Mouse (Mus musculus): ENCODE results near the gene Rnf113a2. TPM values are rescaled to one million over a fixed set of nuclear protein-coding genes. Genes with fewer than 3 reads are reported as not detected.

Gene Rnf113a2
- polyA plus RNA-seq, 1 experiment: 3.0 TPM

DNA sequence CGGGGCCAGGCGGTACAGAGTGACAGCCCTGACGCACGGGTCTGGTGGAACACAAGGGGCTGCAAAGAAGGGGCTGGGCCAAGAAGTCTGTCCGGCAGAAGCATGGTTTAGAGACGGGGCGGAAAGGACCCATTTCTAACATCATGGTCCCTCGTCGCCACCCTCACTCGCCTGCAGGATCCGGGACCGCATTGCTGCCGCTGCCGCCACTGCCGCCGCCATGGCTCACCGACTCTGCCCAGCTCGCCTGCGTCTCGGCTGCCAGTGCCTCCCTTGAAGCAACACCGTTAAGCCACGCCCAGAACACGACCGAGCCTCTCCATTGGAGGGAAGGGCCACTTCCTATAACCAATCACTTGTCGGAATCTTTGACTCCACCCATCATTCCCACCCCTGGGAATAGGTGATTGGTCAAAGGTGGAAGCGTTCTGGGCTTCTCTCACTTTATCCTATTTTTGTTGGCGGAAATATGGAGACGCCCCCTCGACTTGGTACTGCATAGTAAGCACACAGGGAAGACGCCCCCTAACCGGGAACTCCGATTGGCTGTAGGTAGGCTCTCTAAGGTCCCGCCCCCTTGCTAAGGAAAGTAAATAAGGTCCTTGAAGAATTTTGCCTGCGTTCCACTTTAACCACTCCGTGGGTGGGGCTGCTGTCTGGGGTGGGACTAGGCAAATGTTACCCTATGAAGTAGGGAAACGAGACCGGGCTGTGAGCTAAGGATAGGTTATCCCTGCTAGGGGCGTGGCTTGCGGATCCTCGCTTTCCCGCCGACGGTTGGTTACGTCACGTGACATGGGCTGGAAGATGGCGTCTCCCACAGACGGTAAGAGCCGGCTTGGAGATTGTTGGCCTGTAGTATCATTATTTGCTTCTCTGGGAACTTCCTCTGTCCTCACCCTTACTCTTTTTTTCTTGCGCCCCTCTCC, 34.0 kb downstream of the Rnf113a2 start, which contains the start of the genes Aldh6a1 and Lin52:
Aldh6a1 (minus strand) TSS at position 287 of the 929 bp plus-strand sequence.
Lin52 (plus strand) TSS at position 705 of the 929 bp plus-strand sequence.
- H3K79me3 ChIP-seq (ENCODE audit: low read depth): peaks cover 15% of the 10 kb centered on the region
- peak; percentile 95 for TF ChIP-seq USF1 (IDR thresholded peaks at IDR 0.05; ENCODE audit: low read depth)
- TF ChIP-seq MYOG (IDR thresholded peaks at IDR 0.05; ENCODE audit: control insufficient read depth, extremely low read depth, insufficient read length): no peak
- TF ChIP-seq CEBPB (IDR thresholded peaks at IDR 0.05; ENCODE audit: low read depth): no peak
- TF ChIP-seq MYOD1 (IDR thresholded peaks at IDR 0.05; ENCODE audit: control insufficient read depth, insufficient read length, low read depth): no peak
- TF ChIP-seq MAX (IDR thresholded peaks at IDR 0.05): no peak
- TF ChIP-seq CTCF (IDR thresholded peaks at IDR 0.05; ENCODE audit: control insufficient read depth, insufficient read depth, insufficient read length): no peak
- no peak for TF ChIP-seq FOSL1 (IDR thresholded peaks at IDR 0.05; ENCODE audit: insufficient read depth, low read length, poor library complexity, severe bottlenecking)
- H3ac ChIP-seq (ENCODE audit: control insufficient read depth, insufficient read length, low read depth): peak within 1 kb of the TSS; percentile 83
- peak within 1 kb of the TSS; percentile 62 for H3K4me3 ChIP-seq (ENCODE audit: insufficient read depth, poor library complexity, severe bottlenecking)
- peaks cover 14% of the 10 kb centered on the region for H3K27me3 ChIP-seq (ENCODE audit: control insufficient read depth, insufficient read depth, insufficient read length)
- peaks cover 30% of the 10 kb centered on the region for H3K79me2 ChIP-seq (ENCODE audit: control insufficient read depth, insufficient read depth)
- no peaks in the 10 kb centered on the region for H3K36me3 ChIP-seq (ENCODE audit: control insufficient read depth, insufficient read depth)

DNA sequence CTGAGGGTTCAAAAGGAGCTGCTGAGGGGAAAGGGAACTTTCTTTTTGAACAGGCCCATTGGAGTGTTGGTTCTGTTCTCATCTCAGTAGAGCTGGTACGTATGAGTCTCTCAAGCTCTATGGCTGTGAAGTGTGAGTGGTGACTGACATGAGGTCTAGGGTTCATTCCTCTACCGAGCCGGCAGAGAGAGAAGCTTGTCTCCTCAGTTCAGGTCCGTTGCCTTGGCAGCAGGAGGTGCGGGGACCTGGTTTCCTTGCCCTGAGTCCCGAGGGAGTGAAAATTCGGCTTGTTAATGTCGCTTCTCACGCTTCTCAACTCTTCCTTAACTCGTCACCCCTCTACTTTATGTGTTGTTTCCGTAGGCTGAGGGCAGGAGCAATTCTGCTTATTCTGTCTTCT, 34.8 kb downstream of the Rnf113a2 start:
- Histone ChIP-seq H3K4me3 (ENCODE audit: insufficient read depth, poor library complexity, severe bottlenecking) (peak overlapping the region; percentile 62), H3K79me2 (ENCODE audit: control insufficient read depth, insufficient read depth) (peaks cover 30% of the 10 kb centered on the region), H3K79me3 (ENCODE audit: low read depth) (peaks cover 15% of the 10 kb centered on the region), H3K36me3 (ENCODE audit: control insufficient read depth, insufficient read depth) (no peaks in the 10 kb centered on the region), H3ac (ENCODE audit: control insufficient read depth, insufficient read length, low read depth) (peak overlapping the region; percentile 83), H3K27me3 (ENCODE audit: control insufficient read depth, insufficient read depth, insufficient read length) (peaks cover 6% of the 10 kb centered on the region)
- TF ChIP-seq CTCF (IDR thresholded peaks at IDR 0.05; ENCODE audit: control insufficient read depth, insufficient read depth, insufficient read length) (no peak), FOSL1 (IDR thresholded peaks at IDR 0.05; ENCODE audit: insufficient read depth, low read length, poor library complexity, severe bottlenecking) (no peak), MYOD1 (IDR thresholded peaks at IDR 0.05; ENCODE audit: control insufficient read depth, insufficient read length, low read depth) (no peak), USF1 (IDR thresholded peaks at IDR 0.05; ENCODE audit: low read depth) (no peak), MAX (IDR thresholded peaks at IDR 0.05) (no peak), CEBPB (IDR thresholded peaks at IDR 0.05; ENCODE audit: low read depth) (no peak)

DNA sequence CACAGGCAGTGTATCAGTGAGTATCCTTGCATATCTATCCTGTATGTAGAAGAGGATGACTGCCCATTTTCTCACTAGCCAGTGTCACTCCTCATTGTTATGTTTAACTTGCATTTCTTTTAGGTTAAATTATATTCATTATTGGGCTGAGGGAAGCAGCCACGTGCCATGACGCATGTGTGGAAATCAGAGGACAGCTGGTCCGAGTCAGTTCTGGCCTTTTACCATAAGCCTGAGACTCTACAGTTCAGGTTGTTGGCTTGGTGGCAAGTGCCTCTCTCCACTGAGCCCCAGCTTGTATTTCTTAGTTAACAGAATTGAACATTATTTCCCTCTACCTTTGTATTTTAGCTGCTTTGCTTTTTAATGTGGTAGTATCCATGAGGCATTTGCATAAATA, 39.9 kb downstream of the Rnf113a2 start:
- peaks cover 31% of the 10 kb centered on the region for H3K36me3 ChIP-seq (ENCODE audit: control insufficient read depth, insufficient read depth)
- H3ac ChIP-seq (ENCODE audit: control insufficient read depth, insufficient read length, low read depth): no peak overlapping the region
- TF ChIP-seq MAX (IDR thresholded peaks at IDR 0.05): no peak
- no peak for TF ChIP-seq CEBPB (IDR thresholded peaks at IDR 0.05; ENCODE audit: low read depth)
- no peak for TF ChIP-seq USF1 (IDR thresholded peaks at IDR 0.05; ENCODE audit: low read depth)
- TF ChIP-seq MYOG (IDR thresholded peaks at IDR 0.05; ENCODE audit: control insufficient read depth, extremely low read depth, insufficient read length): no peak
- TF ChIP-seq MYOD1 (IDR thresholded peaks at IDR 0.05; ENCODE audit: control insufficient read depth, insufficient read length, low read depth): no peak
- TF ChIP-seq CTCF (IDR thresholded peaks at IDR 0.05; ENCODE audit: control insufficient read depth, insufficient read depth, insufficient read length): no peak
- TF ChIP-seq FOSL1 (IDR thresholded peaks at IDR 0.05; ENCODE audit: insufficient read depth, low read length, poor library complexity, severe bottlenecking): no peak
- peaks cover 28% of the 10 kb centered on the region for H3K79me2 ChIP-seq (ENCODE audit: control insufficient read depth, insufficient read depth)
- H3K27me3 ChIP-seq (ENCODE audit: control insufficient read depth, insufficient read depth, insufficient read length): no peaks in the 10 kb centered on the region
- H3K4me3 ChIP-seq (ENCODE audit: insufficient read depth, poor library complexity, severe bottlenecking): no peak overlapping the region
- H3K79me3 ChIP-seq (ENCODE audit: low read depth): peaks cover 15% of the 10 kb centered on the region

DNA sequence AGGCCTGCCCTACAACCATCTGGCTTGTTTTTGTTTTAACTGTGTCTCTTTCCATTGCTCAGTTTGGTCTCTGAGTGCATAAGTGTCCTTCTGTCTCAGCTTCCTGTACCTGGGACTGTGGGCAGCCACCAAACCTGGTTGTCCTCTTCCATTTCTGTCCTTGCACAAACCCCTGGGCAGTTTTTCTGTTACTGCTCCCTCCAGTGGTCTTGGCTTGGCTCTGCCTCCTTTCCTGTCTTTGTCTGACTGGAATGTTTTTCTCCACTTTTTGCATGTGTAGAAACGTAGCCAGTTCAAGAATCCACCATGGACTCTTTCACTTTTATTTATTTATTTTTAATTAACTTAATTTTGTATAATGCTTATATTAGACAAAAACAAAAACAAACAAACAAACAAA, 42.8 kb downstream of the Rnf113a2 start:
- Histone ChIP-seq H3K27me3 (ENCODE audit: control insufficient read depth, insufficient read depth, insufficient read length) (no peaks in the 10 kb centered on the region), H3ac (ENCODE audit: control insufficient read depth, insufficient read length, low read depth) (no peak overlapping the region), H3K4me3 (ENCODE audit: insufficient read depth, poor library complexity, severe bottlenecking) (no peak overlapping the region), H3K79me2 (ENCODE audit: control insufficient read depth, insufficient read depth) (peaks cover 4% of the 10 kb centered on the region), H3K79me3 (ENCODE audit: low read depth) (peaks cover 3% of the 10 kb centered on the region), H3K36me3 (ENCODE audit: control insufficient read depth, insufficient read depth) (peaks cover 57% of the 10 kb centered on the region)
- no peak for TF ChIP-seq MAX (IDR thresholded peaks at IDR 0.05)
- no peak for TF ChIP-seq CTCF (IDR thresholded peaks at IDR 0.05; ENCODE audit: control insufficient read depth, insufficient read depth, insufficient read length)
- TF ChIP-seq USF1 (IDR thresholded peaks at IDR 0.05; ENCODE audit: low read depth): no peak
- TF ChIP-seq FOSL1 (IDR thresholded peaks at IDR 0.05; ENCODE audit: insufficient read depth, low read length, poor library complexity, severe bottlenecking): no peak
- TF ChIP-seq CEBPB (IDR thresholded peaks at IDR 0.05; ENCODE audit: low read depth): no peak
- no peak for TF ChIP-seq MYOD1 (IDR thresholded peaks at IDR 0.05; ENCODE audit: control insufficient read depth, insufficient read length, low read depth)
- no peak for TF ChIP-seq MYOG (IDR thresholded peaks at IDR 0.05; ENCODE audit: control insufficient read depth, extremely low read depth, insufficient read length)

DNA sequence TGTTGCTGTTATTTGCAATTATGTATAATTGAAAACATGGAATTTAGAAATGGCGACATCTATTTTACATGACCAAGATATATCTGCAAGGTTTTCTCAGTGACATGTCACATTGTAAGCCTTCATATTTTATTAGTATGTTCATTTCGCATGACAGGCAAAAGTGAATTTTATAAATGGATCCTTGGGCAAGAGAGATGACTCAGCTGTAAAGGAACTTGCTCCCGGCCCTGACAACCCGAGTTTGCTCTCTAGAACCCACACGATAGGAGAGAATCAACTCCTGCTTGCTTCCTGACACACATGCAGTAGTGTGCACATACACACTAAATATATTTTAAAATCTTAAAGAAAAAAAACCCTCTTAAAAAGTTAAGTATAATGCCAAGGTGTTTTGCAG, 44.4 kb downstream of the Rnf113a2 start:
- Histone ChIP-seq H3K4me3 (ENCODE audit: insufficient read depth, poor library complexity, severe bottlenecking) (no peak overlapping the region), H3K27me3 (ENCODE audit: control insufficient read depth, insufficient read depth, insufficient read length) (no peaks in the 10 kb centered on the region), H3K79me3 (ENCODE audit: low read depth) (no peaks in the 10 kb centered on the region), H3ac (ENCODE audit: control insufficient read depth, insufficient read length, low read depth) (no peak overlapping the region), H3K36me3 (ENCODE audit: control insufficient read depth, insufficient read depth) (peaks cover 63% of the 10 kb centered on the region), H3K79me2 (ENCODE audit: control insufficient read depth, insufficient read depth) (no peaks in the 10 kb centered on the region)
- TF ChIP-seq CEBPB (IDR thresholded peaks at IDR 0.05; ENCODE audit: low read depth) (no peak), MYOG (IDR thresholded peaks at IDR 0.05; ENCODE audit: control insufficient read depth, extremely low read depth, insufficient read length) (no peak), FOSL1 (IDR thresholded peaks at IDR 0.05; ENCODE audit: insufficient read depth, low read length, poor library complexity, severe bottlenecking) (no peak), MAX (IDR thresholded peaks at IDR 0.05) (no peak), CTCF (IDR thresholded peaks at IDR 0.05; ENCODE audit: control insufficient read depth, insufficient read depth, insufficient read length) (no peak), USF1 (IDR thresholded peaks at IDR 0.05; ENCODE audit: low read depth) (no peak), MYOD1 (IDR thresholded peaks at IDR 0.05; ENCODE audit: control insufficient read depth, insufficient read length, low read depth) (no peak)
